Mouse (Mus musculus): ENCODE data around the gene Clec18a.
"Not testable (repeated sequence)": the region's sequence is repeated elsewhere in the genome, so short reads cannot be mapped to it uniquely, and the experiment has no call there.

The Clec18a gene

DNA sequence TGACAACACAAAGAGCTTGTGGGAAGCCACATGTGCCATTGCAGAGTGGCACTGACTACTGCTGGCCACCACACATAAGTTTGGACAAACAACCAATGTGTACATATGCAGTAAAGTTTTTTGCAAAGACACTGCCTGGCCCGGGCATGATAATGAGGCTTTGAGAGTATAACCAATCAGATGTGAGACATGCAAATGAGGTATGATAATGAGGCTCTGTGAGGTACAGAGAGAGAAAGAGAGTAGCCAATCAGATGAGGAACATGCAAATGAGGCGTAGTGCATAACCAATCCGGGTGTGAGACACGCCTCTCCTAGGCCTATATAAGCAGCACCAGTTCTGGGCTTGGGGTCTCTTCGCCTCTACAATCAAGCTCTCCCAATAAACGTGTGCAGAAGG is at the start of gene Clec18a:
Gene Clec18a (minus strand): TSS at position 101 of the 400 bp plus-strand sequence.
- DNase-seq, result not testable (repeated sequence)

GRCm38 (mm10) chr8:111130756-111131155 is 38.5 kb upstream of the Clec18a start:
- no peak for DNase-seq

DNA sequence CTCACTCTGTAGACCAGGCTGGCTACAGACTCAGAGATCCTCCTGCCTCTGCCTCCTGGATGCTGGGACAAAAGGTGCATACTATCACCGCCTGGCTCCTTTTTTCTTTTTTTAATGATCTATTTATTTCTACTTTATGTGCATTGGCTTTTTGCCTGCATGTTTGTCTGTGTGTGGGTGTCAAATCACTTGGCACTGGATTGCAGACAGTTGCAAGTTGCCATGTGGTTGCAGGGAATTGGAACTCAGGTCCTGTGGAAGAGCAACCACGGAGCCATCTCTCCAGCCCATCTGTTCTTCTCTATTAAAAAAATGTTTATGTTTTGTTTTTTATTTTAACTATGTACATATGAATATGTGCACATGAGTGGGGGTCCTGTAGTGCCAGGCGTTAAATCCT is 27.3 kb upstream of the Clec18a start:
- DNase-seq, result no peak

- no peak for DNase-seq
Measured at GRCm38 (mm10) chr8:111114891-111115290, 22.7 kb upstream of the Clec18a start.

GRCm38 (mm10) chr8:111094719-111095302 is 2.6 kb upstream of the Clec18a start:
- DNase-seq, result peak in 1 of 2 experiments; percentile 23

DNA sequence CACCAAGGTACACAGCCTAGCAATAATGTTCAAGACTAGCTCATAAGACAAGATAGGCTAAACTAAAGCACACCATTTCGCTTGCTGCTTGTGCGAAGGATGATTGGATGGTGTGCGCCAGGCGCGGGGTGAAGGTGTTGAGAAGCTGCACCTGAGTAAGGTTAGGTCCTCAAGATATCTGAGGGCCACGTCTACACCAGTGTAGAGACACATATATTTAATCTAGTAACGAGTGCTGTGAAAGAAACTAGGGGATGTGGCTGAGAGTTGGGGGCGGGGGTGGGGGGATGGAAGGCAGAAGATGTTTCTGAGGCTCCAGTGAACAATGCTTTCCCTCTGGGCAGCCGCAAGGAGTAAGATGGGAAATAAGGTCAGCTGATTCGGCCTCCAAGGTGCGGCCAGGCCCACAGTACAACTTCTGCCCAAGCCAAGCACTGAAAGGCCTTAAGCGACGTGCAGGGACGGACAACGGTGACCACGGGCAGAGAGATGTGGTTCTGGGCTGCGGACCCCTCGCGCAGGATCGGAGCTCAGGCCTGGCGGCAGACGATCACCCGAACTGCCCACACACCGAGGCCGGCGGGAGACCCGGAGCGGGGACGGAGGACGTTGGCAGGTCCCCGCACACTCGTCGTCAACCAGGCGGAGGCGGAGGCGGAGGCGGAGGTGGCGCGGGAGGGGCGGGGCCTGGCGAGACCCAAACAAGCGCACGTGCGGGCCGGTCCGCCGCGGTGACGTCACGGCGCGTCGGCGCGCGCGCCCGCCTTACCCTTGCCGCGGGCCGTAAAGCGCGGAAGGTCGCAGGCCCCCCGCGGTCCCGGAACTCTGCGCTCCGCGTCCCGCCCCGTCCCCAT is 1.9 kb upstream of the Clec18a start, which contains the start of gene Pdpr:
Gene Pdpr (plus strand): TSS at position 766 of the 854 bp plus-strand sequence.
- DNase-seq, result peak; percentile 92 to 97

GRCm38 (mm10) chr8:111091706-111092105 is 520 bp downstream of the Clec18a start:
- no peak for DNase-seq

DNA sequence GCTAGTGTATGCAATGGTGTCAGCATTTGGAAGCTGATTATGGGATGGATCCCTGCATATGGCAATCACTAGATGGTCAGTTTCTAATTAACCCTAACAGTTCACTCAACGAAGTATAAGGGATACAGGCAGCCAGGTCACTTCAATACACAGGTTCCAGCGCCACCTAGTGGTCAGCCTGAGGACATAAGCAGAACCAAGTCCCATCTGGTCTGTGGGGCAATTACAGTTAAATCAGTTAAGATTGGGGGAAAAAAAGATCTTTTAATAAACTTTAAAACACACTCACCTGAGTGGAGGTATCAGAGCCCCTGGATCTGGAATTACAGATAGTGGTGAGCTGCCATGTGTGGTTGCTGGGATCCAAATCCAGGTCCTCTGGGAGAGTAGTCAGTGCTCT is 2.1 kb downstream of the Clec18a start:
- DNase-seq, result peak; percentile 76 to 80

GRCm38 (mm10) chr8:111083936-111084335 is 8.3 kb downstream of the Clec18a start:
- DNase-seq, result not testable (repeated sequence)

DNA sequence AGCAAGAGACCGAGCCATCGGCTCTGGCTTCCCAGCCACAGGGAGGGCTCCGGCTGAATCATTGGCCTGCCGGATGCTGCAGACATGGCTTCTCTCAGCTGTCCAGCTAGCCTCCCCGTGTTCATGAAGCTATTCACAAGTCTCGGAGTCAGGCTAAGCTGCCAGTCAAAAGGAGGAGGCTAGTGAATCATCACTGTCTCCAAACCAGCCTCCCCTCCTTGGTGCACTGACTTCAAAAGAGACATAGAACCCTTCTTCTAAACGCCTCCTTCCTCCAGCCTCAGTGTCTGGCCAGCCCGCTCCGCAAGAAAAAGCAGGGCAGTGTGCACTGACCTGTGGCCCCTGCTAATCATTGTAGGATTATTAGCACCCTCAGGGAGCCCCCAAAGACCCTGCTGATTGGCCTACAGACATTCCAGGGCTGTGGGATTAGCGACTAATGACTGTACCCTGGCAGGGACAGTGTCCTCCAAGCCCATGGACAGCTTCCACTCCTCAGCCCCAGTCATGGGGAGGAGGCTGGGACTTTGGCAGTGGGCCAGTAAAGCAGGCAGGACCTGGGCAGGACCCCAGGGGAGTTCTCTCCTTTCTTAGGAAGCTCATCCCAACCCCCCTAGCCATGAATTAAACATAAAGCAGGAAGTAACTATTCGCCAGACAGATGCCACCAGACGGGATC is 10.5 kb downstream of the Clec18a start:
- no peak for DNase-seq

DNA sequence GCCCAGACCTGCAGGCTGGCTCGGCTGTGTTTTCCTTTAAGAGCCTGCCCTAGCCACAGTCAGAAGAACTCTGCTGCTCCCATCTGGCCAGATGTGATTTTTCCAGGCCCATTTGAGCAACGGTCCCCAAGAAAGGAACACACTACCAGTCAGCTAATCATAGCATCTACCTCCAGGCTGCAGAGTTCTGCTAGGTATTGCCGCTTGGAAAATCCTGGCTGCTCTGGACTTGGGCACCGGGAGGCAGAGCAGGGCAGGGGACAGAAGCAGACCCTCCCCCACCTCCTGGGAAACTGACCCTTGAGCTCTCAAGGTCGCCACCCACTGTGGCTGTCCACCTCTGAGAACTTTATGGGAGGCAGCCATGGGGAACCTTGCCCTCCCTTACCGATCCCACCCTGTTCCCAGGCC is 12.4 kb downstream of the Clec18a start:
- no peak for DNase-seq

GRCm38 (mm10) chr8:111079461-111079860 is 12.8 kb downstream of the Clec18a start:
- DNase-seq, result no peak

GRCm38 (mm10) chr8:111075926-111076325 is 16.3 kb downstream of the Clec18a start:
- DNase-seq, result no peak

DNA sequence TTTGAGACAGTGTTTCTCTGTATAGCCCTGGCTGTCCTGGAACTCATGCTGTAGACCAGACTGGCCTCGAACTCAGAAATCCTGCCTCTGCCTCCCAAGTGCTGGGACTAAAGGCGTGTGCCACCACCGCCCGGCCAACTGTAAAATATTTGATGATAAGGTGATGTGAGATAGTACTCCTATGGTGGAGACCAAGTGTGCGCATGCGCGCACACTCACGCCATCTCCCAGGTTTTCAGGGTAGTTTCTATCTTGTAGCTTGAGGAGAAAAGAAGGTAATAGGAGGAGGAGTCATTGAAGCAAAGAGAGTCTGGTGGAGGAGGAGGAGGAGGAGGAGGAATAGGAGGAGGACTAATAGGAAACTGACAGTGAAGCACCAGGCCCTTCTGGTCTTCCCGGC is 23.6 kb downstream of the Clec18a start:
- not testable (repeated sequence) for DNase-seq

GRCm38 (mm10) chr8:111067439-111067838 is 24.8 kb downstream of the Clec18a start:
- no peak for DNase-seq

DNA sequence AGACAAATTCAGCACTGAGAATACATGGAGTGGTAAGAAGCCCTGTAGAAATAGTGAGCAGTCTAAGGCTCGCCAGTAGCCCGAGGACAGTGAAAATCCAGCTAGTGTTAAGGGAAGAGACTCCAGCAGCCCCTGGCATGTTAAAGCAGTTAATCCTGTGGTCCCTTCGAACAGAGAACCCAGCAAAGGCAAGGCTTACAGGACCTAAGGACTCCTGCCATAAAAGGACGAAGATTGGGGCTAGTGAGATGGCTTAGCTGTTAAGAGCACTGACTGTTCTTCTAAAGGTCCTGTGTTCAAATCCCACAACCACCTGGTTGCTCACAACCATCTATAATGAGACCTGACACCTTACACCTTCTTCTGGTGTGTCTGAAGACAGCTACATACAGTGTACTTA is 25.9 kb downstream of the Clec18a start:
- DNase-seq, result no peak

- no peak for DNase-seq
Measured at GRCm38 (mm10) chr8:111062893-111063292, 29.3 kb downstream of the Clec18a start.

DNA sequence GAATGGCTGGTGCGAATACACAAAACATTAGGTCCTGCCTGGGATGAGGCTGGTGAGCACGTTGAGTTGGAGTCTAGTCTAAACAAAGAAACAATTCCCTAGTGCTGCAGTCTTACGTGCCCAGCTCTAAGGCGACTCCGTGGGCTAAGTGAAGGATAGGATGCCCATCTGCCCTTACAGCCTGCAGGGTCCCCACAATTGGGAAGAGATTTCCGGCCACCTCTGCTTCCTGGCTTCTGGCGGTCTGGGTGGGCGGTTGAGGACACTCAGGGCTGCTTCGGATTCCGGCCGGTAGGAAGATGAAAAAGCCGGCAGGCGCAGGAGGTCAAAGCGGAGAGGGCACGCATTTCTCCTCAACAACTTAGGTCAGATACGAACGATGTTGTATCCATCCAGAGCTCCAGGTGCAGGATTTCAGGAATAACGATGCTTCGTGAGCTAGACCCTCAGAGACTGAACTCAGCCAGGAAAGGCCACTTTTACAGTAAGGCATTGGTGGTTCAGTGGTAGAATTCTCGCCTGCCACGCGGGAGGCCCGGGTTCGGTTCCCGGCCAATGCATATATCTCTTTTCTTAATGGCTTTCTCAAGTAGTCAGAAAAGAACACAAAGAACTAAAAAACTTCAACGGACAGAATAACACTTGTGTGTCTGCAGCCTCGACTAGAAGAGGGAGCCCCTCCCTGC is 30.0 kb downstream of the Clec18a start:
- peak; percentile 91 to 99 for DNase-seq

DNA sequence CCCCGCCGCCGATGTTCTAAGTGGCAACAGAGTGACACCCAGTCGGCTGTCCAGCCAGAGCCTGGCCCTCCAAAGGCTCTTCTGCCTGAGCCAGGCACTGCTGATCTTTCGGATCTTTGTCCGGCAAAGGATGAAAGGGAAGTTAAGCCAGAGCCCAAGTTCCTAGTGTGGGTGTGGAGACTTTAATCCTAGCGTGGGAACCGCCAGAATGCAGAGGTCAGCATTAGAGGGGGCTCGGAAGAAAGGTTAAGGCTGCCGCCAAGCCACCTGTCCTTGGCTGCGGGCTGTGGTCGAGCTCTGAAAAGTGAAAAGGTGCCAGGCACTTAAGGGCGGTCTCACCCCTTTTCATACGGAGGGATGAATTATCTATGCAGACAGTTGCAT is 30.5 kb downstream of the Clec18a start:
- DNase-seq, result peak in 1 of 2 experiments; percentile 22

DNA sequence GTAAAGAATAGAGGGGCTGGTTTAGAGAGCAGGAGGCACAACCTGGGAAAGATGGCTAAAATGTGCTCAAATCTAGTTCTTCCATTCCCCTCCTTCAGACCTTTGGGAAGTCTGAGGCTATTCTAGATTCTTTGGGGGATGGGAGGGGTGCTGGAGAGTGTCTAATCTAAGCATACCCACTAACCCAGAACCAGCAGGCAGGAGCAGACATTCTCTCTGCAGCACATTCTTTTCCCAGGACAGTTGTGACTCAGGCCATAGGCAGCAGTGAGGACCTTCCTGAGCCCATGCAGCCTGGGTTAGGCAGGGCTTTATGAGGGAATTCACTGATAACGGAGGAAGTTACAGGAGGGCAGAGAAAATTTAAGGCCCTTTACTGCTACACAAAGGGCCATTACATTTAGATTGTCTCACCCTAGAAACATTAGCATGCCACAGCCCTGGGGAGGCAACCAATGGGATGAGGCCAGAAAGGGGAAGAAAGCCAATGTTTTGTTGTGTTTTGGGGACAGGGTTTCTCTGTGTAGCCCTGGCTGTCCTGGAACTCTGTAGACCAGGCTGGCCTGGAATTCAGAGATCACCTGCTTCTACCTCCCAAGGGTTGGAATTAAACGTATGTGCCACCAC is 33.2 kb downstream of the Clec18a start:
- no peak for DNase-seq

- peak; percentile 49 to 57 for DNase-seq
Measured at GRCm38 (mm10) chr8:111056691-111057293, 35.4 kb downstream of the Clec18a start.

DNA sequence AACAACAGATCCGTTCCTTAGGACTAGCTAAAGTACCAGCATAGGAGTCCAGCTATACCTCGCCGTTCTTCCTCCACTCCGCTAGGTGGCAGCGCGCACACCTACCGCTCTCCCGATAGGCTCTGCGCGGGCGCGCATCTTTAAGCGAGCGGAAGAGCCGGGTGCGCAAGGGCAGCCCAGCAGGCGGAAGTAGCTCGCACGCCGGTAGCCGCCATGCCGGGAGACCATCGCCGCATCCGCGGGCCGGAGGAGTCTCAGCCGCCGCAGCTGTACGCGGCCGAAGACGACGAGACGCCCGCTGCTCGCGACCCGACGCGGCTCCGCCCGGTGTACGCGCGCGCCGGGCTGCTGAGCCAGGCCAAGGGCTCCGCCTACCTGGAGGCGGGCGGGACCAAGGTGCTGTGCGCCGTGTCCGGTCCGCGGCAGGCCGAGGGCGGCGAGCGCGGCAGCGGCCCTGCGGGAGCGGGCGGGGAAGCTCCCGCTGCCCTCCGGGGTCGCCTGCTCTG is 36.0 kb downstream of the Clec18a start, which contains the start of gene Exosc6:
Gene Exosc6 (plus strand): TSS at position 182 of the 506 bp plus-strand sequence.
- peak; percentile 91 to 92 for DNase-seq
